Comparison of ENCODE assay signal across 14 mouse cellular contexts in genomic region chr10:45784150-45784479, GRCm38 (mm10).
DNase-seq lines count a peak whose midpoint lies in the region; ATAC-seq lines count a peak whose summit lies in the region.
"Had no signal": no experiment of that assay in that cellular context is flagged by ENCODE, and none has a peak within 500 bp of the region (broad histone marks: within the 10 kb centered on the region; RNA-seq: fewer than 3 reads in every experiment).

No protein-coding gene starts in this region.

- DNase-seq in embryo, embryonic 10 days (ENCODE audit: low spot score), result peak; percentile 94
- peak; percentile 71 for DNase-seq in embryonic facial prominence, embryonic 10.5 days (ENCODE audit: low spot score)
- no peak for DNase-seq in retina, embryonic 14.5 days (ENCODE audit: low spot score)
- DNase-seq: adrenal gland, postnatal 25 days; cerebellum, adult 9-10 months; liver, postnatal 0 days had no signal

- no peaks in the 10 kb centered on the region for H3K36me3 ChIP-seq in megakaryocyte, embryonic 14.5 days (replicated peaks; ENCODE audit: low read length)
- no peaks in the 10 kb centered on the region for H3K36me3 ChIP-seq in embryonic facial prominence, embryonic 10.5 days (replicated peaks)
- no peaks in the 10 kb centered on the region for H3K36me3 ChIP-seq in midbrain, embryonic 13.5 days
- H3K36me3 ChIP-seq: intestine, embryonic 15.5 days; limb, embryonic 15.5 days had no signal

- H3K27ac ChIP-seq in embryonic facial prominence, embryonic 10.5 days (replicated peaks), result peak overlapping the region; percentile 87
- H3K27ac ChIP-seq in midbrain, embryonic 13.5 days, result peak overlapping the region; percentile 21; the same call in 1 of the 2 replicates
- H3K27ac ChIP-seq: intestine, embryonic 15.5 days; limb, embryonic 15.5 days had no signal

- H3K4me1 ChIP-seq in megakaryocyte, embryonic 14.5 days, result peaks cover 47% of the 10 kb centered on the region
- peaks cover 51% of the 10 kb centered on the region for H3K4me1 ChIP-seq in embryonic facial prominence, embryonic 10.5 days
- peaks cover 23% of the 10 kb centered on the region for H3K4me1 ChIP-seq in midbrain, embryonic 13.5 days (replicated peaks)
- H3K4me1 ChIP-seq: intestine, embryonic 15.5 days had no signal

- 7% methylated on average over 2 of the region's 2 CpGs for WGBS in embryonic facial prominence, embryonic 10.5 days
- WGBS in midbrain, embryonic 13.5 days, result 14% methylated on average over 2 of the region's 2 CpGs

- no peak for ATAC-seq in megakaryocyte, adult 5-6 weeks (ENCODE audit: poor library complexity, severe bottlenecking)
- ATAC-seq in midbrain, embryonic 13.5 days, result peak; percentile 79
- no peak for ATAC-seq in inflammation-experienced regulatory T-cells, adult 6 months
- ATAC-seq: activated CD4-positive, CD25-positive, alpha-beta regulatory T cell, adult 4 months; intestine, embryonic 15.5 days; liver, postnatal 0 days had no signal

- no peak overlapping the region for H3K4me2 ChIP-seq in midbrain, embryonic 13.5 days (replicated peaks)
- H3K4me2 ChIP-seq: intestine, embryonic 15.5 days; limb, embryonic 15.5 days had no signal

- peak overlapping the region; percentile 16 for H3K4me3 ChIP-seq in megakaryocyte, embryonic 14.5 days (replicated peaks)
- peak overlapping the region; percentile 26 for H3K4me3 ChIP-seq in embryonic facial prominence, embryonic 10.5 days
- no peak overlapping the region for H3K4me3 ChIP-seq in midbrain, embryonic 13.5 days (replicated peaks)
- H3K4me3 ChIP-seq: intestine, embryonic 15.5 days; limb, embryonic 15.5 days; myocyte had no signal

- H3K27me3 ChIP-seq in megakaryocyte, embryonic 14.5 days (replicated peaks), result no peaks in the 10 kb centered on the region
- H3K27me3 ChIP-seq in embryonic facial prominence, embryonic 10.5 days (replicated peaks; ENCODE audit: low read depth, poor library complexity, severe bottlenecking), result no peaks in the 10 kb centered on the region
- H3K27me3 ChIP-seq in midbrain, embryonic 13.5 days, result no peaks in the 10 kb centered on the region
- H3K27me3 ChIP-seq: intestine, embryonic 15.5 days; limb, embryonic 15.5 days had no signal

- H3K9ac ChIP-seq in midbrain, embryonic 13.5 days (replicated peaks), result no peak overlapping the region
- H3K9ac ChIP-seq: intestine, embryonic 15.5 days; limb, embryonic 15.5 days; liver, postnatal 0 days had no signal

- H3K9me3 ChIP-seq in megakaryocyte, embryonic 14.5 days, result no peaks in the 10 kb centered on the region
- H3K9me3 ChIP-seq in embryonic facial prominence, embryonic 10.5 days, result no peaks in the 10 kb centered on the region
- H3K9me3 ChIP-seq in midbrain, embryonic 13.5 days, result no peaks in the 10 kb centered on the region
- H3K9me3 ChIP-seq: intestine, embryonic 15.5 days; limb, embryonic 15.5 days had no signal
